Mouse (Mus musculus) midbrain, postnatal 0 days (tissue): Measurements from ENCODE around the gene Urad. TPM values are rescaled to one million over a fixed set of nuclear protein-coding genes. Genes with fewer than 3 reads are reported as not detected.

ENCODE experiments used
- ATAC-seq: fragments of 200-750 bp; cut with Nextera tagmentation; 2 replicates; pipeline ENCODE4 v1.8.0; 2017; ENCODE audit warnings: moderate number of reproducible peaks, mild to moderate bottlenecking, moderate TSS enrichment, moderate library complexity; ENCODE audit not compliant: low FRiP score
- DNase-seq: peaks from one replicate; pipeline ENCODE4 v3.0.0-alpha.2; 2015; ENCODE audit warnings: low spot score
- H3K27ac ChIP-seq: fragments of 300-500 bp; sonication (generic); 2 replicates; pipeline ENCODE4 v1.5.1; 2014; ENCODE audit warnings: low read depth, mild to moderate bottlenecking, low read length, mixed read lengths
- H3K27me3 ChIP-seq: fragments of 300-500 bp; sonication (generic); 2 replicates; pipeline ENCODE4 v1.6.1; 2014; ENCODE audit warnings: low read length, control low read depth, mixed read lengths; ENCODE audit not compliant: insufficient read depth
- H3K36me3 ChIP-seq: fragments of 300-500 bp; sonication (generic); 2 replicates; pipeline ENCODE4 v1.6.1; 2014; ENCODE audit warnings: low read length, control low read depth, mixed read lengths; ENCODE audit not compliant: insufficient read depth
- H3K4me1 ChIP-seq: fragments of 300-500 bp; sonication (generic); 2 replicates; pipeline ENCODE4 v1.6.1; 2014; ENCODE audit warnings: mild to moderate bottlenecking, control low read depth, antibody characterized with exemption, low read length, mixed read lengths; ENCODE audit not compliant: insufficient read depth
- H3K4me2 ChIP-seq: fragments of 300-500 bp; sonication (generic); 2 replicates; pipeline ENCODE4 v1.6.1; 2014; ENCODE audit warnings: low read depth, mild to moderate bottlenecking, low read length, mixed read lengths; ENCODE audit not compliant: poor library complexity, severe bottlenecking
- H3K4me3 ChIP-seq: fragments of 300-500 bp; sonication (generic); 2 replicates; pipeline ENCODE4 v1.5.1; 2014; ENCODE audit warnings: low read depth, mild to moderate bottlenecking, low read length, moderate library complexity
- H3K9ac ChIP-seq: fragments of 300-500 bp; sonication (generic); replicated peaks from 2 replicates; pipeline ENCODE4 v1.6.1; 2014; ENCODE audit warnings: mild to moderate bottlenecking, low read length, moderate library complexity, mixed read lengths; ENCODE audit not compliant: poor library complexity, severe bottlenecking
- H3K9me3 ChIP-seq: fragments of 300-500 bp; sonication (generic); 2 replicates; pipeline ENCODE4 v1.6.1; 2016; ENCODE audit warnings: low read length, control low read depth
- CTCF ChIP-seq: IDR thresholded peaks from 2 replicates; pipeline ENCODE4 v1.5.1; 2016; ENCODE audit warnings: antibody characterized with exemption, mild to moderate bottlenecking
- WGBS: fragments of 180-500 bp; shearing (Covaris S2); extraction: QIAGEN DNeasy Blood & Tissue Kit; methylation state at CpG from one replicate; pipeline ENCODE4 v1.1.7; 2014; 5-methylcytosine and 5-hydroxymethylcytosine counted together
- polyA plus RNA-seq: library from polyadenylated mRNA; unstranded; fragments of >200 nt; fragmentation: Nextera tagmentation; extraction: Ambion mirVana; gene quantifications from 2 replicates; pipeline ENCODE4 v1.2.1, GENCODE M21; 2015
- total RNA-seq: library from RNA; depleted of rRNA; stranded (reverse); fragments of >200 nt; gene quantifications from 2 replicates; pipeline ENCODE4 v1.2.3, GENCODE M21; 2014

The Urad gene
- total and polyA plus RNA-seq, 2 experiments from 2014 or later = not detected

- WGBS = 12% methylated on average over 18 of the region's 18 CpGs
- no peaks in the 10 kb centered on the region for H3K36me3 ChIP-seq
- ATAC-seq (peak; percentile 63), DNase-seq (peak; percentile 79)
- no peak overlapping the region for H3K27ac ChIP-seq
- H3K9me3 ChIP-seq = no peaks in the 10 kb centered on the region
- H3K4me2 ChIP-seq = no peak overlapping the region
- no peak overlapping the region for H3K9ac ChIP-seq
- TF ChIP-seq CTCF = peak; percentile 93
- H3K4me3 ChIP-seq = no peak overlapping the region
- peaks cover 57% of the 10 kb centered on the region for H3K27me3 ChIP-seq
- no peaks in the 10 kb centered on the region for H3K4me1 ChIP-seq
Measured at GRCm38 (mm10) chr5:147293127-147293910, 28.9 kb downstream of the Urad start.

GRCm38 (mm10) chr5:147292506-147293120, 29.6 kb downstream of the Urad start:
- peaks cover 50% of the 10 kb centered on the region for H3K27me3 ChIP-seq
- 53% methylated on average over 13 of the region's 13 CpGs for WGBS
- no peaks in the 10 kb centered on the region for H3K9me3 ChIP-seq
- no peak for TF ChIP-seq CTCF
- no peaks in the 10 kb centered on the region for H3K36me3 ChIP-seq
- no peak overlapping the region for H3K27ac ChIP-seq
- no peak overlapping the region for H3K4me3 ChIP-seq
- H3K4me1 ChIP-seq = no peaks in the 10 kb centered on the region
- H3K9ac ChIP-seq = no peak overlapping the region
- no peak for ATAC-seq
- no peak overlapping the region for H3K4me2 ChIP-seq
- DNase-seq = no peak

GRCm38 (mm10) chr5:147291764-147292505, 30.3 kb downstream of the Urad start:
- WGBS = 34% methylated on average over 16 of the region's 16 CpGs
- Histone ChIP-seq H3K4me1 (no peaks in the 10 kb centered on the region), H3K4me2 (no peak overlapping the region), H3K9me3 (no peaks in the 10 kb centered on the region), H3K27ac (no peak overlapping the region), H3K9ac (no peak overlapping the region), H3K36me3 (no peaks in the 10 kb centered on the region), H3K4me3 (no peak overlapping the region), H3K27me3 (peaks cover 43% of the 10 kb centered on the region)
- no peak for TF ChIP-seq CTCF
- no peak for ATAC-seq
- no peak for DNase-seq

GRCm38 (mm10) chr5:147284365-147284764, 37.9 kb downstream of the Urad start:
- Histone ChIP-seq H3K27me3 (peaks cover 12% of the 10 kb centered on the region; the same call in 1 of the 2 replicates), H3K4me3 (no peak overlapping the region), H3K4me1 (no peaks in the 10 kb centered on the region), H3K27ac (no peak overlapping the region), H3K9ac (no peak overlapping the region), H3K4me2 (no peak overlapping the region), H3K9me3 (no peaks in the 10 kb centered on the region), H3K36me3 (no peaks in the 10 kb centered on the region)
- WGBS = 76% methylated on average over 4 of the region's 4 CpGs
- ATAC-seq = no peak
- no peak for DNase-seq
- peak; percentile 32 for TF ChIP-seq CTCF

- no peak overlapping the region for H3K4me3 ChIP-seq
- ATAC-seq (no peak), DNase-seq (no peak)
- WGBS = 0% methylated on average over 13 of the region's 13 CpGs
- H3K4me2 ChIP-seq = no peak overlapping the region
- TF ChIP-seq CTCF = no peak
- H3K9me3 ChIP-seq = no peaks in the 10 kb centered on the region
- no peak overlapping the region for H3K9ac ChIP-seq
- no peaks in the 10 kb centered on the region for H3K36me3 ChIP-seq
- H3K4me1 ChIP-seq = no peaks in the 10 kb centered on the region
- peaks cover 73% of the 10 kb centered on the region for H3K27me3 ChIP-seq
- H3K27ac ChIP-seq = no peak overlapping the region
Measured at GRCm38 (mm10) chr5:147277547-147277925, 44.7 kb downstream of the Urad start.
